Mouse (Mus musculus) retina, embryonic 14.5 days (tissue): ENCODE measurements around the gene Tpst2.

Source experiments
- DNase-seq: peaks from one replicate; pipeline ENCODE4 v3.0.0-alpha.2; 2015; ENCODE audit warnings: low spot score

Gene Tpst2

GRCm38 (mm10) chr5:112282123-112282779 lies 5.8 kb downstream of the Tpst2 start:
- no peak for DNase-seq

GRCm38 (mm10) chr5:112282780-112283482 lies 6.4 kb downstream of the Tpst2 start:
- DNase-seq = no peak

GRCm38 (mm10) chr5:112283543-112284202 lies 7.2 kb downstream of the Tpst2 start:
- no peak for DNase-seq

GRCm38 (mm10) chr5:112284203-112284582 lies 7.7 kb downstream of the Tpst2 start:
- no peak for DNase-seq

- DNase-seq = no peak
These were observed 9.1 kb downstream of the Tpst2 start for GRCm38 (mm10) chr5:112285548-112286085.

GRCm38 (mm10) chr5:112286608-112286983 lies 10.1 kb downstream of the Tpst2 start:
- DNase-seq = no peak

- no peak for DNase-seq
These were observed 10.6 kb downstream of the Tpst2 start for GRCm38 (mm10) chr5:112286984-112287641.

GRCm38 (mm10) chr5:112287652-112288051 lies 11.2 kb downstream of the Tpst2 start:
- DNase-seq = no peak

- no peak for DNase-seq
These were observed 12.0 kb downstream of the Tpst2 start for GRCm38 (mm10) chr5:112288193-112289141.

GRCm38 (mm10) chr5:112289236-112289635 lies 12.7 kb downstream of the Tpst2 start:
- DNase-seq = no peak

- DNase-seq = no peak
These were observed 13.5 kb downstream of the Tpst2 start for GRCm38 (mm10) chr5:112289819-112290535.

GRCm38 (mm10) chr5:112290536-112290880 lies 14.0 kb downstream of the Tpst2 start:
- DNase-seq = no peak

- DNase-seq = no peak
These were observed 15.4 kb downstream of the Tpst2 start for GRCm38 (mm10) chr5:112291866-112292265.

GRCm38 (mm10) chr5:112292343-112292980 lies 16.0 kb downstream of the Tpst2 start:
- no peak for DNase-seq

GRCm38 (mm10) chr5:112293800-112294199 lies 17.3 kb downstream of the Tpst2 start:
- no peak for DNase-seq

- no peak for DNase-seq
These were observed 18.2 kb downstream of the Tpst2 start for GRCm38 (mm10) chr5:112294696-112295095.

GRCm38 (mm10) chr5:112295162-112295561 lies 18.7 kb downstream of the Tpst2 start:
- DNase-seq = no peak

GRCm38 (mm10) chr5:112295564-112295963 lies 19.1 kb downstream of the Tpst2 start:
- DNase-seq = no peak

- DNase-seq = no peak
These were observed 20.1 kb downstream of the Tpst2 start for GRCm38 (mm10) chr5:112296404-112297181.
